Mouse (Mus musculus) myocyte (in vitro differentiated cells): ENCODE measurements at regions not wholly inside any gene's neighbourhood (a gene's known extent, or its start where the extent isn't known, plus 50 kb on each side); places are given as distances from the start of the nearest gene placed in this dataset.

Experiments used
- CEBPB ChIP-seq: IDR thresholded peaks from 2 replicates; pipeline ENCODE4 v1.6.1; 2011; ENCODE audit warnings: mild to moderate bottlenecking, moderate library complexity; ENCODE audit not compliant: poor library complexity, insufficient read depth, severe bottlenecking
- E2F4 ChIP-seq: IDR thresholded peaks from one replicate; pipeline ENCODE4 v1.6.1; 2011; ENCODE audit warnings: mild to moderate bottlenecking, control low read depth, moderate library complexity; ENCODE audit not compliant: insufficient read depth
- MAX ChIP-seq: IDR thresholded peaks from one replicate; pipeline ENCODE4 v1.6.1; 2011; ENCODE audit warnings: low read depth, mild to moderate bottlenecking, control low read depth
- MYOD1 ChIP-seq, 3 experiments: IDR thresholded peaks; one replicate each; pipeline ENCODE4 v1.6.1; 2011; ENCODE audit warnings: control low read depth in 2 of 3, low read depth in 2 of 3, mild to moderate bottlenecking in 2 of 3, moderate library complexity in 1 of 3; ENCODE audit not compliant: insufficient read length in 2 of 3, control insufficient read depth in 1 of 3
- MYOG ChIP-seq, 3 experiments: IDR thresholded peaks; one replicate each; pipeline ENCODE4 v1.6.1; 2011; ENCODE audit warnings: control low read depth in 2 of 3, low read depth in 2 of 3, mild to moderate bottlenecking in 2 of 3; ENCODE audit not compliant: insufficient read length in 2 of 3, control insufficient read depth in 1 of 3, insufficient read depth in 1 of 3
- POLR2A ChIP-seq: IDR thresholded peaks from one replicate; pipeline ENCODE4 v1.6.1; 2011; ENCODE audit warnings: low read depth, mild to moderate bottlenecking, control low read depth, moderate library complexity; ENCODE audit not compliant: insufficient read length
- POLR2AphosphoS2 ChIP-seq: IDR thresholded peaks from one replicate; pipeline ENCODE4 v1.6.1; 2011; ENCODE audit warnings: low read depth, control low read depth; ENCODE audit not compliant: insufficient read length
- TCF12 ChIP-seq: IDR thresholded peaks from one replicate; pipeline ENCODE4 v1.6.1; 2011; ENCODE audit warnings: mild to moderate bottlenecking, control low read depth; ENCODE audit not compliant: poor library complexity, insufficient read depth, severe bottlenecking
- TCF3 ChIP-seq: IDR thresholded peaks from one replicate; pipeline ENCODE4 v1.6.1; 2011; ENCODE audit warnings: low read depth, control low read depth; ENCODE audit not compliant: insufficient read length
- USF1 ChIP-seq: IDR thresholded peaks from one replicate; pipeline ENCODE4 v1.6.1; 2011; ENCODE audit warnings: low read depth, mild to moderate bottlenecking, control low read depth, moderate library complexity

GRCm38 (mm10) chr6:100977201-100977691 lies 143.8 kb downstream of the Ppp4r2 start:
- TF ChIP-seq CEBPB = no peak
- TF ChIP-seq POLR2A = no peak
- no peak for TF ChIP-seq MYOG (IDR thresholded peaks at IDR 0.05; ENCODE audit: control insufficient read depth in 1 of 3, insufficient read depth in 1 of 3, insufficient read length in 2 of 3, low read depth in 2 of 3)
- TF ChIP-seq TCF3 = no peak
- TF ChIP-seq E2F4 = no peak
- no peak for TF ChIP-seq TCF12
- no peak for TF ChIP-seq MAX
- no peak for TF ChIP-seq MYOD1 (IDR thresholded peaks at IDR 0.05; ENCODE audit: control insufficient read depth in 1 of 3, insufficient read length in 2 of 3, low read depth in 2 of 3)
- no peak for TF ChIP-seq POLR2AphosphoS2
- TF ChIP-seq USF1 = no peak
